Mouse (Mus musculus) midbrain, embryonic 14.5 days (tissue): ENCODE measurements around the gene Dclk3. TPM values are rescaled to one million over a fixed set of nuclear protein-coding genes. Genes with fewer than 3 reads are reported as not detected.
A peak's percentile ranks its signal among the peaks of the same experiment; 100 is the strongest.

Source experiments
- ATAC-seq: fragments of 200-750 bp; cut with Nextera tagmentation; 2 replicates; pipeline ENCODE4 v1.8.0; 2017; ENCODE audit warnings: moderate number of reproducible peaks, moderate library complexity; ENCODE audit not compliant: low FRiP score, low TSS enrichment
- DNase-seq: peaks from one replicate; pipeline ENCODE4 v3.0.0-alpha.2; 2015
- H3K27ac ChIP-seq: fragments of 300-500 bp; sonication (generic); replicated peaks from 2 replicates; pipeline ENCODE4 v1.5.1; 2014; ENCODE audit warnings: mild to moderate bottlenecking, low read depth, low read length, moderate library complexity
- H3K27me3 ChIP-seq: fragments of 300-500 bp; sonication (generic); 2 replicates; pipeline ENCODE4 v1.6.1; 2014; ENCODE audit warnings: low read length, control low read depth, mixed read lengths; ENCODE audit not compliant: control insufficient read depth, insufficient read depth
- H3K36me3 ChIP-seq: fragments of 300-500 bp; sonication (generic); 2 replicates; pipeline ENCODE4 v1.6.1; 2014; ENCODE audit warnings: low read length, control low read depth; ENCODE audit not compliant: control insufficient read depth, insufficient read depth
- H3K4me1 ChIP-seq: fragments of 300-500 bp; sonication (generic); 2 replicates; pipeline ENCODE4 v1.6.1; 2014; ENCODE audit warnings: mild to moderate bottlenecking, antibody characterized with exemption, low read length, control low read depth; ENCODE audit not compliant: control insufficient read depth, insufficient read depth
- H3K4me2 ChIP-seq: fragments of 300-500 bp; sonication (generic); 2 replicates; pipeline ENCODE4 v1.6.1; 2014; ENCODE audit warnings: mild to moderate bottlenecking, low read length, moderate library complexity
- H3K4me3 ChIP-seq: fragments of 300-500 bp; sonication (generic); replicated peaks from 2 replicates; pipeline ENCODE4 v1.5.1; 2014; ENCODE audit warnings: low read depth, low read length
- H3K9ac ChIP-seq: fragments of 300-500 bp; sonication (generic); replicated peaks from 2 replicates; pipeline ENCODE4 v1.6.1; 2014; ENCODE audit warnings: mild to moderate bottlenecking, low read length, moderate library complexity
- H3K9me3 ChIP-seq: fragments of 300-500 bp; sonication (generic); 2 replicates; pipeline ENCODE4 v1.6.1; 2016; ENCODE audit warnings: low read length, control low read depth, mixed read lengths; ENCODE audit not compliant: control insufficient read depth
- WGBS: fragments of 180-500 bp; shearing (Covaris S2); extraction: QIAGEN DNeasy Blood & Tissue Kit; methylation state at CpG from one replicate; pipeline ENCODE4 v1.1.7; 2014; 5-methylcytosine and 5-hydroxymethylcytosine counted together
- polyA plus RNA-seq: library from polyadenylated mRNA; unstranded; fragments of >200 nt; fragmentation: Nextera tagmentation; extraction: Ambion mirVana; gene quantifications from 2 replicates; pipeline ENCODE4 v1.2.1, GENCODE M21; 2014

The Dclk3 gene
- polyA plus RNA-seq, 1 experiment from 2014 or later: 3.4 TPM

DNA sequence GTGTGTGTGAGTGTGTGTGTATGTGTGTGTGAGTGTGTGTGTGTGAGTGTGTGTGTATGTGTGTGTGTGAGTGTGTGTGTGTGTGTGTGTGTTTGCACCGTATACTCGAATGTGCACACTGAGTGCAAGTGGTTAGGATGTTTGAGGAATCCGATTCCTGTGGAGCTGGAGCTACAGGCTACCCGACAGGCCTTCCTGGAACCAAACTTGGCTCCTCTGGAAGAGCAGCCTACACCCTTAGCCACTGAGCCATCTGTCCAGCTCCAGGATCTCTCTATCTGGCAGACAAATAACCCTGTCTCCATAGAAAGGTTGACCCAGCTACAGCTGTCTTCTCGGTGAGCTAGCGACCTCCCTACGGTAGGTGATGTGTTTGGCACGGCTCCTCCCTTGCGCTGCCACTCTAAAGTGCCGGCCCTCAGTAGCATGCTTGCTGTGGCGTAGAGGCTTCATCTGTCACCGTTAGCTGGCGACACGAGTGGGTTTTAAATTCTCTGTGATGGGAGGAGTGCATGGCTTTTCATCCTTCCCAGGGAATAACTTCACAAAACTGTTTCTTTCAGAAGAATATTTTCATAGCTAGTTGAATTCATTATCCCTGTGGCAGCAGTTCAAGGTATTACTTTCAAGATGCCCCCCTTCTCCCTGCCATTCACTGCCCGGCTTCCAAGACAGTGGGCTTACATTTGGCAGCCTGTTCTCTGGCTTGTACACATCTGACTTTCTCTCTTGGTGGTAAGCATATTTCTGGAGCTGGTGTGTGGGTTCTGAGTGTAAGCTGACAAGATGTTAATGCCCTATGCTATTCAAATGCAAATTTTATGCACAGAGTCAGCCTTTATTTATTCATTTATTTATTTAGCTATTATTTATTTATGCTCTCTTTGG is 75.9 kb downstream of the Dclk3 start:
- no peak overlapping the region for H3K4me2 ChIP-seq
- ATAC-seq (no peak), DNase-seq (peak; percentile 27)
- no peak overlapping the region for H3K4me3 ChIP-seq
- H3K9me3 ChIP-seq: no peaks in the 10 kb centered on the region
- H3K27ac ChIP-seq: 0 out of 2 replicates have a peak overlapping the region, but pooled peaks have one; percentile 41
- no peaks in the 10 kb centered on the region for H3K4me1 ChIP-seq
- H3K36me3 ChIP-seq: no peaks in the 10 kb centered on the region
- WGBS: 73% methylated on average over 15 of the region's 15 CpGs
- no peak overlapping the region for H3K9ac ChIP-seq
- no peaks in the 10 kb centered on the region for H3K27me3 ChIP-seq

- Histone ChIP-seq H3K4me3 (no peak overlapping the region), H3K9me3 (no peaks in the 10 kb centered on the region), H3K4me1 (no peaks in the 10 kb centered on the region), H3K36me3 (no peaks in the 10 kb centered on the region), H3K27ac (no peak overlapping the region), H3K9ac (no peak overlapping the region), H3K4me2 (no peak overlapping the region), H3K27me3 (no peaks in the 10 kb centered on the region)
- DNase-seq (no peak), ATAC-seq (no peak)
- WGBS: 81% methylated on average over 3 of the region's 3 CpGs
These were observed 76.7 kb downstream of the Dclk3 start for GRCm38 (mm10) chr9:111515536-111515935.

DNA sequence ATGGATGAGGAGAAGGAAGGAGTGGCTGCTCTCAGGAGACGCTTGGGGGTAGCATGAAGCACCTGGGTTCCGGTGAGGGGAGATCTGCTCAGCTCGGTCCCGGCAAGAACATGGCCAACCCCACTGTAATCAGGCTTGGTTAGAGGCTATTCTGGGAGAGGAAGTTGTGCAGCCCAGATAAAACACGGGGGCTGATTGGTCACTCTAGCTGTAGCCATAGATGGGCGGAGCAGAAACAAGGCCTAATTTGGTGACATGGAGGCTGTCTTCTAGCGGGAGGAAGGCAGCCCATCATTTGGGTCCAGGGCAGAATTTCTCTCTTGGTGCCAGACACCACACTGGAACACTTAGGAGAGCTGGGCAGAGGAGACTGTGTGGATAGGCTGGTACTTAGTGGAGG is 83.3 kb downstream of the Dclk3 start:
- H3K4me2 ChIP-seq: no peak overlapping the region
- H3K4me1 ChIP-seq: no peaks in the 10 kb centered on the region
- ATAC-seq (no peak), DNase-seq (no peak)
- H3K27me3 ChIP-seq: no peaks in the 10 kb centered on the region
- H3K27ac ChIP-seq: no peak overlapping the region
- H3K9ac ChIP-seq: no peak overlapping the region
- H3K9me3 ChIP-seq: peaks cover 6% of the 10 kb centered on the region; the same call in 1 of the 2 replicates
- H3K36me3 ChIP-seq: no peaks in the 10 kb centered on the region
- H3K4me3 ChIP-seq: no peak overlapping the region
- 96% methylated on average over 7 of the region's 7 CpGs for WGBS

DNA sequence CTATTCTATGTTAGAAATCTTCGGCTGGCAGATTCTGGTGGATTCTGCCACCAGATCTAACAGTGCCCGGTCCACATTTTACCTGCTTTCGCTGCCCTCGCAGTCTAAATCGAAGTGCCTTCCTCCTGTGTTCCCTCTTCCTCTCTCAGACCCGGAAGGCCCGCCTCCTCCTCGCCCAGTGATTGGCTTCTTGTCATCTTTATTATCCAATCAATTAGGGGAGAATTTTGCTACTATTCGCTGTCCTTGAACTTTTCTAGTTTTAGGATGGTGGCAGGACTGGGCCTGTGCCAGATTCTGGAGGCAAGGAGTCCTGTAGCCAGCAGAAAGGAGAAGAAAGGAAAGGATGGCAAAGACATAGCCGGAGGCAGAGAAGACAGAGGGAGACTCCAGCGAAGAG is 84.2 kb downstream of the Dclk3 start:
- Histone ChIP-seq H3K4me2 (no peak overlapping the region), H3K27ac (no peak overlapping the region), H3K9ac (no peak overlapping the region), H3K4me3 (no peak overlapping the region), H3K9me3 (peaks cover 6% of the 10 kb centered on the region; the same call in 1 of the 2 replicates), H3K27me3 (no peaks in the 10 kb centered on the region), H3K36me3 (no peaks in the 10 kb centered on the region), H3K4me1 (no peaks in the 10 kb centered on the region)
- DNase-seq (no peak), ATAC-seq (no peak)
- 92% methylated on average over 11 of the region's 11 CpGs for WGBS

GRCm38 (mm10) chr9:111523871-111524270 is 85.0 kb downstream of the Dclk3 start:
- 92% methylated on average over 3 of the region's 3 CpGs for WGBS
- Histone ChIP-seq H3K9ac (no peak overlapping the region), H3K4me3 (no peak overlapping the region), H3K36me3 (no peaks in the 10 kb centered on the region), H3K4me1 (no peaks in the 10 kb centered on the region), H3K27me3 (no peaks in the 10 kb centered on the region), H3K4me2 (no peak overlapping the region), H3K9me3 (peaks cover 6% of the 10 kb centered on the region; the same call in 1 of the 2 replicates), H3K27ac (no peak overlapping the region)
- no peak for ATAC-seq
- no peak for DNase-seq

GRCm38 (mm10) chr9:111534744-111535423 is 96.0 kb downstream of the Dclk3 start:
- Histone ChIP-seq H3K27ac (no peak overlapping the region), H3K9ac (no peak overlapping the region), H3K4me3 (no peak overlapping the region), H3K4me1 (no peaks in the 10 kb centered on the region), H3K36me3 (no peaks in the 10 kb centered on the region), H3K4me2 (no peak overlapping the region), H3K9me3 (no peaks in the 10 kb centered on the region), H3K27me3 (no peaks in the 10 kb centered on the region)
- WGBS: 76% methylated on average over 7 of the region's 7 CpGs
- ATAC-seq (no peak), DNase-seq (no peak)

DNA sequence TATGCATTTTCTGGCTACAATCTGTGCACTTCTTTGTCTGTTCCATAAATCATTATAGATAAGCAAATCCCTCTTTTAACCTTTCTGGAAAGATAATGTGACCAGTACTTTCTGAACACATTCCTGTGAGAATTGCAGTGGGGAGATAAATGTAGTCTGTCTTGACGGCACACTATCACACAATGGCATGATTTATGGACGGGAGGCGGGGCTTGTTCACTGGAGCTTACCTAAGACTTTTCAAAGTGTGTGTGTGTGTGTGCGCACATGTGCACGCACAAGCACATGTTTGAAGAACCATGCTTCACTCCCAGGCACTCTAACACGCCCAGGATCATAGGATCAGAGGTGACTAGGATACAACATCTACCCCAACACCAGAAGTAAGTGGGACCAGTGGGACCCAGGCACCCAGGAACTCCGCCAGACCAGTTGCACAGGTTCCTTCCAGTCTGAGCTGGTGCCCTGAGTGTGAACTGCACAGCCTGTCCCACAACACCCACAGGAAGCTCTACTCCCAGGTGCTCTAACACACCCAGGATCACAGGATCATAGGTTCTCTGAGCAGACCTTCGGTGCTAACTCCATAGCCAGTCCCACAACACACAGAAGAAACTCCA is 96.7 kb downstream of the Dclk3 start:
- Histone ChIP-seq H3K4me1 (no peaks in the 10 kb centered on the region), H3K27me3 (no peaks in the 10 kb centered on the region), H3K4me3 (no peak overlapping the region), H3K9ac (no peak overlapping the region), H3K27ac (no peak overlapping the region), H3K9me3 (no peaks in the 10 kb centered on the region), H3K36me3 (no peaks in the 10 kb centered on the region), H3K4me2 (no peak overlapping the region)
- WGBS: 80% methylated on average over 8 of the region's 8 CpGs
- DNase-seq: no peak
- no peak for ATAC-seq
